Mouse (Mus musculus): ENCODE results near the gene Npas3.
A peak's percentile ranks its signal among the peaks of the same experiment; 100 is the strongest.

The Npas3 gene

DNA sequence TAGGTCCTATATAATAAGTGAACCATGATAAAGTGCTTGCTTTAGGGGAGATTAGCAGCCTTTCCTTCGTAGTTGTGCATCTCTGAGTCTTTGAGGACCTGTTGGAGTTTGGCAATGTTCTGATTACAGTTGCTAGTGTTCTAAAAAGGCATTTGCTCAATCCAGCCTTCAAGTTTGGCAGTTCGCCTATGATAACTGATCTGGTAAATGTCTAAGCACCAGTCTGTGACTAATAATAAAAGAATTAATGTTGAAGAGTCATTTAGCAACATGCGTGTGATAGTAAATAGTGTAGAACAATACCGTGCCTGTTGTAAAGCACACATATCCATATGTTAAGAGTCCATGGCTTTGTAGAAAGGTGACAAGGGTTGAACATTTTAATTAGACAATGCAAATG is 173.2 kb downstream of the Npas3 start:
- DNase-seq = no peak

DNA sequence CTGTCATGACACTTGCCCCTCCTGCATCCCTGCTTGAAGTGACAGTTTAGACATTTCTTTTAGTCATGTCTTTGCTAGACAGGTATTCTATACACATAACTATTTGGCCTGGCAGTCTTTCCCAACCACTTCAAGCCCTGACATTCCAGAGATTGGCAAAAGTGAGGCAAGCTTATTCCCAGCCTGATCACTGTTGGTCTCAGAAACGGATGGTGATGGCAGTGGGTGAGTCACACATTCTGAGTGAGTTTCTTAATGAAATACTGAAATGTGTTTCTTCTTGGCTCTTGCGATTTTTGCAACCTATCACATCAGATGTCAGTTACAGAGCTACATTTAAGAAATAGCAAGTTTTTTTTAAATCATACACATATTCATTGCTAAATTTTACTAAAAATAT is 175.2 kb downstream of the Npas3 start:
- DNase-seq = no peak

DNA sequence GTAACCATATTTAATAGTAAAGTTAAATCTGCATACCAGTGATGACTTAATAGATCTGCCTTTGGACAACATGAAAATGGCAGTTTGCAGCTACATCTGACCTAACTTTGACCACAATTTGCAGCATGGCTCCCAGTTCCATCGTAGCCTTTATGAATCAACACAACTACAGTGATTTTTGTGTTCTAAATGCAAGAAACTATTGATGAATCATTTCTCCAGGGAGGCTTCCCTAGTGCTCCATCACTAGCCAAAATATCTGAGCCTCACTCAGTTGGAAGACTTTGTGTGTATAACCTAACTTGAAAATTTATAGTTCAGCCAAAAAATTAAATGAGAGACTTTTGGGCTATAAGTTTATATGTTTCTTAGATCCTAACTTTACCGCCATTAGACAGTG is 177.5 kb downstream of the Npas3 start:
- no peak for DNase-seq

DNA sequence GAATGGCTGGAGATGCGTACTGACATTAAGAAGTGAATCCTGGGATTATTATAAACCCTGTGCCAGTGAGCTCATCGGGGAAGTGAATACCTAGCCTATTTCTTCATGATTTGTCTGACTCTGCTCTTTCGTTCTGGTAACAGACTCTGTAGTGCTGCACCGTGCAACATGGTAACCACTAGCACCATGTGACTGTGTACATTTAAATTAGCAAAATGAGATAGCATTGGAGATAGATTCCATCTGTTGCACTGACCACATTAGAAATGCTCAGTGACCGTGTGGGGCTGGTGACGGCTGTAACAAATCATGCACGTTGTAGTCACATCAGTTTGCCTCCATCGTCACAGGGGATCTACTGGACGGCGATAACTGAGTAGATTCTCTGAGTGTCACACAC is 178.7 kb downstream of the Npas3 start:
- no peak for DNase-seq

DNA sequence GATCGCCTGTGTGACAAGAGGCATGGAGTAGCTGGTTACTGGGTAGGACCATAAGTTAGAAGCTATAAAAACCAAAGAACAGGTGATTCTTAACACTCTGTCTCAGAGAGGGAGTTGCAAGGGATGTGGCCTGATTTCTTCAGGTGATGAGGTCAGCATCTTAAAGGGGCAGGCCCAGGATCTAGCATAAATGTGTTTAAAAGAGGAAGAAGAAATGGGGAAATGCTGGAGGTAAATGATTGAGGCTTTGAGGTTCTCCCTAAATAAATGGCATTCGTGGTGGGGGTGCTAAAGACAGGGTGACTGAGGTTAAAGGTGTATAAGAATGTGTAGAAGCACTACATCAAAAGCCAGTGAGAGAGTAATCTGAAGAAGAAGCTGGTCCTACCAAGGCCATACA is 193.6 kb downstream of the Npas3 start:
- no peak for DNase-seq

DNA sequence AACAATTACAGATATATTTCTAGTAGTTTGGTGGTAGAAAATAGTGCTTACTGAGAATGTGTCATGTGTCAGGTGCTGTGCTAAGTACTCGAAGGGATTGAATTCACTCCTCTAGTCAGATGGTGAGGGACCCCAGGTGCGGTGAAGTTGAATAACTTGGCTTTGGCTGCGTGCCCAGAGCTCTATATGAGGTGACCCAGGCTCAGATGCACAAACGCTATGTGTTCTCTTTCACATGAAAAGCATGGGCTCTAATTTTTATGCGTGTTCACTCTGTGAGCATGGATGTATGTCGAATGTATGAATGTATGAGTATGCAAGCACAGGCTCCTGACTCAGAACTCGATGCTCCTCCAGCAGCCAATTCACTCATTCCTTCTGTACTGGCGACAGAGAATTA is 199.0 kb downstream of the Npas3 start:
- DNase-seq = no peak

DNA sequence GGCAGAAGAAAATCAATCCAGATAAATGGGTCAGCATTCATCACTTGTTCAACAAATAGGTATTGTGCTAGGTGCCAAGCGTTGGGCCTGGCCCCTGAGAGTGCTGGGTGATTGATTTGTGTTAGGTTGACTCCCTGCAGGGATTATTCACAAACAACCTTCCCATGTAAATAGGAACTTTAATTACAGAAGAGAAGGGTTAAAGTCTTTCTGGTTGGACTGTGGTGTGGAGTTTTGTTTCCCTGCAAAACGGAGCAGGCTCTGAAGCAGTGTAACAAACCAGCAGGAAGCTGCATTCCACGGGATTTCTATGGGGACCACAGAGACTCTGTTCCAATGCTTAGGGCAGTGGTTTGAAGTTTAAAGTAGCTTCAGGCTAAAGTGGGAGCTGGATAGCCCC is 199.6 kb downstream of the Npas3 start:
- DNase-seq = no peak

DNA sequence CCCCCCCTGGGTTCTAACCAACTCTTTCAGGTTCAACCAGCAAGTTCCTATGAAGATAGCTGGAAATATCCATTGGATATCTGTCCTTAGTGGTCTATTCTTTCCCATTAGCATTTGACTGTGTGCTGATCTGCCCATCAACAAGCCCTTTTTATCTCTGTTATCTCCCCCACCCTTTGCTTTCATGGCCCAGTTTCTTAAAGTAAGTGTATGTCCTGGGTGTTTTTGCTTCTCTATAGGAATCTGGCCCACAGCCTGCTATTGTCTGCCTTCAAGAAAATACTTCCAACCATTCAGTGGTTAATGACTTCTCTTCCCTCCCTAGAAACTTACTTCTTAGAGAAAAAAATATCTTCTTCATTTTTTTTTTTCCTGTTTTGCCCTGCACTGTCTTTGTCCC is 219.1 kb downstream of the Npas3 start:
- no peak for DNase-seq

DNA sequence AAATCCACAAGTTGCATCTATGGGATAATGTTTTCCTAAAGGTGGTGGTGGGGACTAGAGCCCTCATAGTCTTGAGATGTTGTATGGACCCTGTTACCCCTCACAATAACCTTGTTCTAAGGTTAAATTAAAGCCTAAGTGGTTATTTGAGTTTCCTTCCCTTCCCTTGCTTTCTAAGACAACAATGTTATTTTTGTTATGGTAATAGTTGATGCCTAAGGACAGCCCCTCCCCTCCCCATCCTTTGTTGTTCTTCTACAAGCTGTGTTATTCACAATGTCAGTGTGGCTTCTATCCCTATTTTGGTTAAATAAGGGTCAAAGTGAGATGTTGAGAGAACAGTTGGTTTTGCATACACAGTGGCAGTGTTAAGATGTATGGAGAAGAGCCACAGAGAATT is 226.0 kb downstream of the Npas3 start:
- no peak for DNase-seq

DNA sequence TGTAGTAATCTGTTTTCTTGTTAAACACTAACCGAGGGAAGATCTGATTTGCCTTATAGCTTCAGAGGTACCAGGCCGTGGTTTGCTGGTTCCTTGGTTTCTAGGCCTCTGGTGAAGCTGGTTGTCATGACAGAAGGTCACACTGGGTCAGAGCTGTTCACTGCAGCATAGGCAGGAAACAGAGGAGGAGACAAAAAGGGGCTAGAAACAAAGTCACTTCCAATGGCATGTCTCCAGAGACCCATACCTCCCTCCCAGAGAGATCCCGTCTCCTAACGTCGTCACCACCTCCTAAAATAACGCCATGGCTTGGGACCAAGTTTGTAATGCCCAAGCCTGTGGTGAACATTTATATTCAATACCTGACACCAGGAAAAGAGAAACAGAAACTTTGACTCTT is 236.4 kb downstream of the Npas3 start:
- no peak for DNase-seq

- no peak for DNase-seq
Observed at GRCm38 (mm10) chr12:53496386-53496785, 247.9 kb downstream of the Npas3 start.

DNA sequence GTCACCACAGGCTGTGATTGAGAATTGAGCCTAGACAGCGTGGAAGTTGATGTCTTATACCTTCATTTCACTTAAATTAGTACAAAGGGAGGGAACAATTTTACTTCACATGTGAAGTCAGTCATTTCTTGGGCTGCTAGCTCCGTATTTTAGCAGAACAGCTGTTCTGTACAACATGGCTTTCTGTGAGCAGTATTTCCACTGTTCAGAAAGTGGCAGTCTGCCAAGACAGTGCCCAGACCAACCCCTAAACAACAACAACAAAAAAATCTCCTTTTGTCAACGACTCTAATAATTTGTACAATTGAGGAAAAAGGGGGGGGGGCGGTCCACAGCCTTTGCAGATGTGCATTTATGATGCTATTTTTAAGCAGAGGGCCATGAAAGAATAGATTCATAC is 266.4 kb downstream of the Npas3 start:
- DNase-seq = no peak

DNA sequence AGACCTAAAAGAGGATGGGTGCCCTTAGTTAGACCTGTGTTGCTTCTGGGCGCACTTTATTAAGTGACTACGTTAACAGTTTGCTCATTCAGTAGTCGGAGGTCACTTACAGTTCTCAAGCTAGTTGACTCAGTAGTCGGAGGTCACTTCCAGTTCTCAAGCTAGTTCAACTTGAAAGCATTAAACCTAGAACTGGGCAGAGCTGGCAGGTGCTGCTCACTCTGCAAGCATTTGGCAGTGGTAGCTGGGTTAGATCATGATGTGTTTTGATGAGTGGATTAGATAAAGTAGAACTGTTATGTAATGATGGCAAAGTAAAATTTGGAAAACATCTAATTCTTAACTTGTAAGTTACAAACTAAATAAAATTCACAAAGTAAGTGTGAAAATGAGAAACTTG is 271.1 kb downstream of the Npas3 start:
- no peak for DNase-seq

GRCm38 (mm10) chr12:53522631-53523030 is 274.2 kb downstream of the Npas3 start:
- no peak for DNase-seq

DNA sequence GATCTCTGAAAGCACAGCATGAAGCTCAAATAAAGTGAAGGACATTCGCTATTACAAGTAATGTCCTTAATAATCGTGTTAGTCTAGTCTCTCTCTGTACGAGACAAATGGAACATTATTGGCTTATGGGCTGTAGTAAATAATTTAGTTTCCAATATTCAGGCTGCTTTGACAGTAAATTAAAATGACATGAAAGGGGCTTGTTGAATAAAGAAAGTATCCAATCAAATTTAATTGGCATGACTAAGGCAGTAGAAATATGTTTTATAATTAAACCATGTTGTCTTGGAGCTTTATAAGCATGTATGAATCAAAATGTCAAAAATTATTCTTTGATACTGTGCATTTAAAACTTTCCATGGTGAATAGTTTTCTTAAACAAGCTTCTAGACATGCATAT is 278.6 kb downstream of the Npas3 start:
- DNase-seq = no peak

DNA sequence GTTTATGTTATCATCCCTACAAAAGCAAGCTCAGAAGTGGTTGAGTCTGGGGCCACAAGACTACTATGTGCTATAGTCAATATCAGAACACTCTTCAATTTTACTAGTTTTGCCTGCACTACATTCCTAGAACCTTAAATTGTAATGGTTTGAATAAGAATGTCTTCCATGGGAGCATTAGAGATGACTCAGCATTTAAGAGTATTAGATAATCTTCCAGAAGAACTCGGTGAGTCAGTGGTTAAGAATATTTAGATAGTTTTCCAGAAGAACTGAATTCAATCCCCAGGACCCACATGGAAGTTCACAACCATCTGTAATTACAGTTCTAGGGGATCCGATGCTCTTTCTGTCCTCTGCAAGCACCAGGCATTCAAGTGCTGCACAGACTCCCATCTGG is 280.9 kb downstream of the Npas3 start:
- DNase-seq = no peak

DNA sequence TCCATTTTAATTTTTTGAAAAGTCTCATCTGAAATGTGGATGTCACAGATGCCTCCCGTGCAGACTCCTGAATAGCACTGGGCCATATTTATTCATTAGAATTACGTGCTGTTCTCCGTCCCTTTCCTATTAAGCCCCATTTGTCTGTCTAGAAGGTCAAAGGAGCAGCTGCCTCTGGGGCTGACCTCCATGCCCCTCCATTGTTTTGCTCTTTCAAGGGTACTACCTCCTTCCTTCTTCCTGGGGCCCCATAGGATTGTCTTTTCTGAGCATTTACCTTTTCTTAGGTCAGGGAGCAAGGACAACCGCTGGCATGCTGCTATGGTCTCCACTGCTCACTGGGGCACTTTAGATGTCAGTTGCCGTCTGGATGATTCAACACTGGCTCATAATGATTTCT is 288.3 kb downstream of the Npas3 start:
- DNase-seq = no peak

- no peak for DNase-seq
Observed at GRCm38 (mm10) chr12:53556359-53556758, 307.9 kb downstream of the Npas3 start.

- DNase-seq = no peak
Observed at GRCm38 (mm10) chr12:53558259-53558658, 309.8 kb downstream of the Npas3 start.

GRCm38 (mm10) chr12:53566712-53567387 is 318.4 kb downstream of the Npas3 start:
- DNase-seq = no peak

DNA sequence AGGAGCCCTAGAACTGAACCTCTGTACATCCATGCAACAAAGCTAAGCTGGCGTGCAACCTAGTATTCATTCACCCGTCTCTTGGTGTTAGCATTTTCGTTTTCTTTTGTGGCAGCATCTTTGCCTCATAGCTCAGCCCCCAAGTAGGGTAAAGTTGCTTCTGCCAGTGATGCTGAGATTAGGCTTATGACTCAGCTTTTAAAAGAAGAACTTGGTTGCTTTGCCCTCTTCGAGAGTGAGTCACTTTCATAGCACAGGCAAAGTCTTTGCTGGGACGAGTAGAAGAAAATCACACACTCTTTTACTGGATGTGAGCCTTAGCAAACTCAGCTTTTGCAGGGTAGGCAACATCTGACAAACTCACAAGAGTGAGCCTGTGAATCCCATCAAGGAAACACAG is 332.7 kb downstream of the Npas3 start:
- DNase-seq = no peak

GRCm38 (mm10) chr12:53587249-53587648 is 338.8 kb downstream of the Npas3 start:
- no peak for DNase-seq

DNA sequence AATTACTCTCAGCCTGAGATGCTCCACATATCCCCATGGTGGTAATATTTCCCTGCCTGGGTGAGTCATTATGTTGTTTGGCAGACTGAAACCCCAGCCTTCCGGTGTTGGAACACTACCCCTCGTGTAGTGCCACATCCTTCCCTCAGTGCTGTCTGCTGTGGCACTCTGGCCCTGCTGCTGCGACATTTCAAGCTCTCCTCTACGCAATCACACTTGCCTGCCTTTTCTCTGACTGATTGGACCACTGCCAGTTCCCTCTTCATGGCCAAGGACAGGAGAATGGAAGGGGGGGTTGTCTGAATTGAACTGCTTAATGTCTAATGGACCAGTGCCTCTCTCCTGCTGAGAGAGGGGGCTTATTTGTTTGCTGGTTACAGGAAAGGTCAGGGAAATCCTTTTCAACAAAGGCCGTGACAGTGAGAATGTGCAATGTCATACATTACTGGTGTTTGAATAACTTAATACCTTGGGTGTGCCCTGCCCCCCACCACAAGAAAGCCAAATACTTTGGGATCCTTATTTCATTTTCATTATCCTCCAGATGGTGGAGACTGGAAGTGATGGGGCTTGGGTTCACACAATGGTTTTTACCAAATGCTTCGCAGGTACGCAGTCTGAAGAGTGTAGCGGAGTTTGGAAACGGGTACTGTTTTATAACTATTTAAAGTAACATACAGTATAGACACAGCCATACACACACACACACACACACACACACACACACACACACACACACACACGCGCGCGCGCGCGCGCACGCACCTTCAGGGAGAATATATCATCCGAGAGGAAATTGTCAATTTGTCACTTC is 339.4 kb downstream of the Npas3 start:
- DNase-seq = peak; percentile 12

DNA sequence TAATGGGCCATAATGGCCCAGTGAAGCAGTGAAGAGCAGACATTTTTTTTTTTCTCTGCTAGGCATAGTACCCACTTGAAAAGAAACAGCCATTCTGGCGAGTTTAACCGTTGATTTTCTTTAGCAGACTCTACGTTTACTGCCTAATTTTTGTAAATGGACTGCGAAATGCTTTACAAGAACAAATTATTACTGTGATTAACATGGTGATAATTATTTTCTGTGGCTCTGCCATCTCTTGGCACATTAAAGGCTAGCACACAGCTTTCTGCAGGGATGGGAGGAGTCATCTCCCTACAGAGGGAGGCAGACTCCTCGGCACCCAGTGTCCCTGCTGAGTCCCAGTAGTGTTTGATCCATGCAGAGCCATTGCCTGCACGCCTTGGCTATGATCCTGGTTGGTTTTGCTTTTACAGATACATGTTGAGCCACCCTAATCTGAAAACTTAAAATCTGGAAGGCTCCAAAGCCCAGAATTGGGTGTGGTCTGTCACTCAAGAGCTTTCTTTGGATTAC is 341.0 kb downstream of the Npas3 start:
- DNase-seq = no peak

DNA sequence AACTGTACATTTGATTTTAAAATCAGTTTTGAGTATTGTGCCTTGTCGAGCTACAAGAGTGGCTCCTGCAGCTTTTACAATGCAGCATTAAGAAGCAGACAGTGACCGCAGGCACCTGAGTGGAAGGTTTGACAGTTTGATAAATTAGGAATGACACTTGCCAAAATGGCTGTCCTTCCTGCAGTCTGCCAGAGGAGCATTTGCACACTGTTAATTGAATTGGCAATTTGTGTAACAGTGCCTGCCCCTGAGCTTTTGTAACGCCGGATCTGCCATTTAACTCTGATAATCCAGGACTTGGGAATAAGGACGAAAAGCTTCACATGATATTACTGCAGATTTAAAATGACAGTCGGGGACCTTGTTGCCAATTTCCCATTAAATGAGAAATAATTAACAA is 357.2 kb downstream of the Npas3 start:
- no peak for DNase-seq

All from right cerebral cortex, postnatal 25 days (tissue).